11 mouse cellular contexts compared by ENCODE assay signal in genomic region chr5:103780836-103781235, GRCm38 (mm10).
DNase-seq lines count a peak whose midpoint lies in the region; ATAC-seq and TF ChIP-seq lines count a peak whose summit lies in the region.
"Had no signal": no experiment of that assay in that cellular context is flagged by ENCODE, and none has a peak within 500 bp of the region (broad histone marks: within the 10 kb centered on the region; RNA-seq: fewer than 3 reads in every experiment).

No protein-coding gene starts in this region.

- no peak for ATAC-seq in liver, postnatal 0 days

- 0 out of 2 replicates have a peak overlapping the region, but pooled peaks have one; percentile 2 for H3K27ac ChIP-seq in heart, embryonic 10.5 days
- H3K27ac ChIP-seq in liver, postnatal 0 days (ENCODE audit: low read depth), result no peak overlapping the region
- H3K27ac ChIP-seq: embryonic facial prominence, embryonic 15.5 days; liver, embryonic 14.5 days had no signal

- no peak for DNase-seq in heart, embryonic 10.5 days (ENCODE audit: low spot score)
- no peak for DNase-seq in heart, adult 11 months
- DNase-seq in liver, postnatal 0 days, result no peak
- DNase-seq in liver, result no peak
- peak; percentile 72 for DNase-seq in cerebellum, adult 9-10 months
- peak; percentile 40 to 54 for DNase-seq in lung, postnatal 4 days
- DNase-seq in urinary bladder, postnatal 14 days (ENCODE audit: low spot score), result no peak
- DNase-seq in Muller cell, postnatal 12 days (ENCODE audit: inconsistent ontology term), result no peak
- DNase-seq: gastrocnemius, postnatal 25 days had no signal

- no peaks in the 10 kb centered on the region for H3K9me3 ChIP-seq in heart, embryonic 10.5 days
- H3K9me3 ChIP-seq in liver, postnatal 0 days (ENCODE audit: low read length), result no peaks in the 10 kb centered on the region
- H3K9me3 ChIP-seq: embryonic facial prominence, embryonic 15.5 days had no signal

- peaks cover 40% of the 10 kb centered on the region for H3K4me1 ChIP-seq in heart, embryonic 10.5 days
- peaks cover 57% of the 10 kb centered on the region for H3K4me1 ChIP-seq in liver, postnatal 0 days (ENCODE audit: insufficient read depth)

- no peak for TF ChIP-seq EP300 in liver, postnatal 0 days (IDR thresholded peaks at IDR 0.05; ENCODE audit: low read depth)

- peaks cover 21% of the 10 kb centered on the region for H3K36me3 ChIP-seq in heart, embryonic 10.5 days
- H3K36me3 ChIP-seq in liver, postnatal 0 days (replicated peaks; ENCODE audit: insufficient read depth, low read length), result peaks cover 32% of the 10 kb centered on the region

- 0 out of 2 replicates have a peak, but pooled peaks have one; percentile 3 for TF ChIP-seq CTCF in liver, postnatal 0 days (IDR thresholded peaks at IDR 0.05; ENCODE audit: low read depth)

- H3K9ac ChIP-seq in liver, postnatal 0 days (replicated peaks), result no peak overlapping the region
- H3K9ac ChIP-seq: embryonic facial prominence, embryonic 15.5 days; liver, embryonic 14.5 days had no signal

- H3K4me3 ChIP-seq in heart, embryonic 10.5 days, result no peak overlapping the region
- H3K4me3 ChIP-seq in liver, postnatal 0 days (ENCODE audit: low read depth, low read length), result no peak overlapping the region
- H3K4me3 ChIP-seq: embryonic facial prominence, embryonic 15.5 days had no signal

- no peak overlapping the region for H3K4me2 ChIP-seq in liver, postnatal 0 days (ENCODE audit: low read depth, low read length)
- H3K4me2 ChIP-seq: embryonic facial prominence, embryonic 15.5 days had no signal

- 66% methylated on average over 6 of the region's 6 CpGs for WGBS in heart, embryonic 10.5 days
- 80% methylated on average over 6 of the region's 6 CpGs for WGBS in liver, postnatal 0 days (ENCODE audit: insufficient replicate concordance)

- H3K27me3 ChIP-seq in heart, embryonic 10.5 days (ENCODE audit: insufficient read depth, poor library complexity, severe bottlenecking), result no peaks in the 10 kb centered on the region; the same call in 1 of the 2 replicates
- H3K27me3 ChIP-seq in liver, postnatal 0 days (ENCODE audit: insufficient read depth, low read length), result no peaks in the 10 kb centered on the region
- H3K27me3 ChIP-seq: embryonic facial prominence, embryonic 15.5 days had no signal

Comparison
In these comparisons a context has a peak if more than half of its experiments do, and no peak if none do; other contexts are left out.
1. DNase-seq: peak in cerebellum, adult 9-10 months (single experiment) and lung, postnatal 4 days (2 of 2); none in heart, embryonic 10.5 days (single experiment), heart, adult 11 months (single experiment), liver, postnatal 0 days (single experiment), liver (single experiment), urinary bladder, postnatal 14 days (single experiment) and Muller cell, postnatal 12 days (single experiment).